Mouse (Mus musculus) heart, adult 2 months (tissue): ENCODE data around the gene Cryab.

ENCODE experiments used
- CTCF ChIP-seq: fragments of 200-600 bp; IDR thresholded peaks from 2 replicates; pipeline ENCODE4 v1.8.1; 2022; ENCODE audit warnings: antibody characterized with exemption, mild to moderate bottlenecking, moderate library complexity
- EP300 ChIP-seq: fragments of 200-500 bp; IDR thresholded peaks from 2 replicates; pipeline ENCODE4 v1.6.1; 2011; ENCODE audit warnings: low read depth, low read length, control low read depth; ENCODE audit not compliant: insufficient read depth
- POLR2A ChIP-seq: fragments of 200-500 bp; IDR thresholded peaks from 2 replicates; pipeline ENCODE4 v1.6.1; 2011; ENCODE audit warnings: mild to moderate bottlenecking, low read depth, low read length, control low read depth; ENCODE audit not compliant: insufficient read depth

DNA sequence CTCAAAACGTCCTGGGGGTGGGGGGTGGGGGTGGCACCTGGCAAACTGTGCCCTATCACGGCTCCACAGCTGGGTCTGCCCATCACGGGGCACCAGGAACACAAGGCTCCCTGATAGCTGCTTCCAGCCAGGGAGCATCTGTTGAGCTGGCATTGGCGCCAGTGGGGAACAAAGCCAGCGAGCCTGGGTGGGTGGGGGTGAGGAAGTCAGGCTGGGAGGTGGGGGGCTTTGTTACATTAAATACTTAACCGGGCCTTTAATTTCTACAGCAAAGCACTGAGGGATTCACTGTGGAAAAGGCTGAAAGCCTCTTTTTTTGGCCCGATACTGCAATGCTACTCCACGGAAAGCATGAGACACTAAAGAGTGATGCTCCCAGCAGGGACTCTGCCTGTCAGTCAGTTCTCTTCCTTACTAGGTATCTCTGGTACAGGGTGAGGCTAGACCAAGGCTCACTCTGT lies 28.6 kb upstream of the Cryab start:
- no peak for TF ChIP-seq CTCF
- TF ChIP-seq POLR2A, result no peak
- TF ChIP-seq EP300, result peak; percentile 53; the same call in 1 of the 2 replicates
